Mouse (Mus musculus) testis, adult 2 months (tissue): ENCODE data around the gene Trpm4.

Experiments used
- CTCF ChIP-seq: fragments of 200-500 bp; IDR thresholded peaks from 2 replicates; pipeline ENCODE4 v1.5.1; 2012; ENCODE audit warnings: low read depth, mild to moderate bottlenecking, inconsistent platforms, low read length, moderate library complexity; ENCODE audit not compliant: control insufficient read depth, insufficient read depth, insufficient replicate concordance
- POLR2A ChIP-seq: fragments of 200-500 bp; IDR thresholded peaks from 2 replicates; pipeline ENCODE4 v1.6.1; 2012; ENCODE audit warnings: low read depth, mild to moderate bottlenecking, inconsistent platforms, low read length, moderate library complexity; ENCODE audit not compliant: control insufficient read depth

GRCm38 (mm10) chr7:45369022-45369745 is 35.6 kb upstream of the Trpm4 start:
- TF ChIP-seq POLR2A: no peak
- TF ChIP-seq CTCF: no peak
